Mouse (Mus musculus) ES-E14 (cell line): ENCODE results near the gene Tff1. TPM values are rescaled to one million over a fixed set of nuclear protein-coding genes. Genes with fewer than 3 reads are reported as not detected.

Experiments used
- DNase-seq: peaks from one replicate; pipeline ENCODE4 v3.0.0-alpha.2; 2013; ENCODE audit warnings: low read depth, low spot score
- H3K27ac ChIP-seq: 2 replicates; pipeline ENCODE4 v1.5.1; 2012; ENCODE audit warnings: low read depth, mild to moderate bottlenecking, low read length, moderate library complexity, mixed read lengths; ENCODE audit not compliant: poor library complexity, insufficient read depth, severe bottlenecking
- H3K36me3 ChIP-seq: 2 replicates; pipeline ENCODE4 v1.6.1; 2012; ENCODE audit warnings: mild to moderate bottlenecking, low read length, moderate library complexity, mixed read lengths; ENCODE audit not compliant: control insufficient read depth, poor library complexity, insufficient read depth, severe bottlenecking
- H3K4me1 ChIP-seq, 2 experiments: fragments of 150-350 bp in 1 of 2; sonication (generic) in 1 of 2; 2 replicates each; pipeline ENCODE4 v1.6.1; 2012; ENCODE audit warnings: low read length in 2 of 2, mild to moderate bottlenecking in 1 of 2, mixed read lengths in 1 of 2; ENCODE audit not compliant: control insufficient read depth in 2 of 2, insufficient read depth in 2 of 2, poor library complexity in 1 of 2
- H3K4me3 ChIP-seq, 2 experiments: fragments of 150-350 bp in 1 of 2; sonication (generic) in 1 of 2; 2 replicates each; pipeline ENCODE4 v1.5.1; 2012; ENCODE audit warnings: low read length in 2 of 2, low read depth in 1 of 2, mild to moderate bottlenecking in 1 of 2, mixed read lengths in 1 of 2; ENCODE audit not compliant: insufficient read depth in 1 of 2, poor library complexity in 1 of 2, severe bottlenecking in 1 of 2
- H3K9ac ChIP-seq: 2 replicates; pipeline ENCODE4 v1.6.1; 2012; ENCODE audit warnings: low read depth, mild to moderate bottlenecking, low read length, mixed read lengths; ENCODE audit not compliant: poor library complexity, insufficient read depth, severe bottlenecking
- H3K9me3 ChIP-seq: fragments of 150-350 bp; sonication (generic); 2 replicates; pipeline ENCODE4 v1.6.1; 2012; ENCODE audit warnings: low read depth, mild to moderate bottlenecking, low read length; ENCODE audit not compliant: control insufficient read depth, insufficient read depth
- CHD2 ChIP-seq: IDR thresholded peaks from 2 replicates; pipeline ENCODE4 v1.6.1; 2014; ENCODE audit warnings: mild to moderate bottlenecking, low read depth, low read length, inconsistent platforms
- HCFC1 ChIP-seq: IDR thresholded peaks from 2 replicates; pipeline ENCODE4 v1.6.1; 2012; ENCODE audit warnings: low read length, inconsistent platforms, borderline replicate concordance; ENCODE audit not compliant: insufficient read depth
- MAFK ChIP-seq: IDR thresholded peaks from 2 replicates; pipeline ENCODE4 v1.6.1; 2014; ENCODE audit warnings: mild to moderate bottlenecking, low read depth, low read length, inconsistent platforms; ENCODE audit not compliant: insufficient read depth
- ZC3H11A ChIP-seq: IDR thresholded peaks from 2 replicates; pipeline ENCODE4 v1.6.1; 2012; ENCODE audit warnings: low read depth, mild to moderate bottlenecking, inconsistent platforms, low read length, borderline replicate concordance
- ZNF384 ChIP-seq: IDR thresholded peaks from 2 replicates; pipeline ENCODE4 v1.6.1; 2012; ENCODE audit warnings: low read depth, low read length, inconsistent platforms
- in situ Hi-C, 2 experiments: fragments of 600-800 bp; cut with MboI; formaldehyde crosslinking; loops; one replicate each; pipeline ENCODE4 v1.15.1; 2025; ENCODE audit warnings: low sequenced_read_pairs in 2 of 2, inconsistent platforms in 1 of 2; ENCODE audit not compliant: unreplicated experiment in 2 of 2
- total RNA-seq: library from RNA; depleted of rRNA; stranded (reverse); fragments of 300-350 nt; gene quantifications from 2 replicates; pipeline ENCODE4 v1.2.3, GENCODE M21; 2012

Tff1 gene
- total RNA-seq, 1 experiment: not detected

DNA sequence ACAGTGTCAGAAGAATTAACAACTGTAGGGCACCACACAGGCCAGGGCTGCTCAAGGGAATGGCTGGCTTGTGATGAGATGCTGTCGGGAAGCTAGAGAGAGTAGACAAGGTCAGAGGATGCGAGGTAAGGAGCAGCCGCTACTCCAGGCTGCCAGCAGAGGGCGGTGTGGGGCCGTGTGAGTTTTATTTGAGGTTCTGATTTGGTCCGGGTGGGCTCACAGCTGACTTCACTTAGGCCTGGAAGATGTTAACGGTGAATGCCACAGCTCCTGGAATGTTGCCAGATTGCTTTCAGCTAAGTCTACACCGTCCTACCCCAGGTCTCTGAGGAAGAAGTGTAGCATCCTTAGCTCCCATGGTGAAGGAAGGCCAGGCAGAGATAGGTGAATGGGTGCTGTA lies 43.1 kb downstream of the Tff1 start:
- in situ Hi-C loops: no loop called here
- TF ChIP-seq MAFK (no peak), HCFC1 (no peak), ZC3H11A (no peak), ZNF384 (no peak), CHD2 (no peak)
- H3K4me3 ChIP-seq: no peak overlapping the region
- peak; percentile 68 for DNase-seq
- no peaks in the 10 kb centered on the region for H3K9me3 ChIP-seq
- peaks cover 3 to 20% of the 10 kb centered on the region in 2 experiments for H3K4me1 ChIP-seq
- H3K9ac ChIP-seq: no peak overlapping the region
- H3K36me3 ChIP-seq: no peaks in the 10 kb centered on the region
- no peak overlapping the region for H3K27ac ChIP-seq

DNA sequence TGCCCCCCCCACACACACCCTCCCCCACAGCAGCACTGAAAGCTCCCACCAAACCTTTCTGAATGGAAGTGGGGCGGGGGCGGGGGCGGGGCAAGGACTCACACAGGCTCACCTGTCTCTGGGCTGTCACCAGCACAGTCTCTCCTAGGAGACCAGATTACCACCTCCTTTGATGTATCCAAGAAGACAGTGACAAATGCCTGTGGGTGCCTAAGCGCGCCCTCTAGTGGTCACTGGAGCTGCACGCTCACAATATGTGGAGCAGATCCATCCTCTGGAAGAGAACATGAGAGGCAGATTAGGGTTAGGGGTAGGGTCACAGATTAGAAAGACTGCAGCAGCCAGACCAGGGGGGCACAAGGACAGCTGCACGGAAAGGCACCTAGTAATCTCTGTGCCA lies 45.6 kb downstream of the Tff1 start:
- no peak overlapping the region for H3K27ac ChIP-seq
- H3K4me1 ChIP-seq: peaks cover 8 to 30% of the 10 kb centered on the region in 2 experiments
- H3K9me3 ChIP-seq: no peaks in the 10 kb centered on the region
- no peaks in the 10 kb centered on the region for H3K36me3 ChIP-seq
- in situ Hi-C loops: loop anchor here in 1 of 2 experiments (10.0 kb wide), 1 partner anchor 95 kb away; no protein-coding TSS in a partner anchor
- no peak for TF ChIP-seq ZNF384
- no peak for TF ChIP-seq CHD2
- TF ChIP-seq ZC3H11A: no peak
- no peak for TF ChIP-seq HCFC1
- TF ChIP-seq MAFK: no peak
- no peak overlapping the region for H3K4me3 ChIP-seq
- no peak overlapping the region for H3K9ac ChIP-seq
- DNase-seq: peak; percentile 75

DNA sequence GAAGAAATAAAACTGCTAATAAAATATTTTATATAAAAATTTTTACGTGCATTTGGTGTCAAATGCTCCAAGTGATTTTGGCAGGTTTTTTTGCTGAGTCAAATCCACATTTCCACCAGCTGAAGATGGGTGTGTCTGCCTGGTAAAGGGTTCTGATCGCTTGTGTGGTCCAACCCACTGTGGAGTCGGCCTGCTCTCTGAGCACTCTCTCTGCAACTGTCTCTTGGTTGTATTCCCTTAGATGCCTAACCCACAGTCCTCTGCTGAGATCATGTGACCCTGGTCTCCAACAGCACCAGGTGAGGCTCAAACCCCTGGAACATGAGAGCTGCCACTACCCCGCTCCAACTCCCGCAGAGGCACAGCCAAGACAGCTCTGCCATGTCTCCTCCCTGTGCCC lies 47.1 kb downstream of the Tff1 start:
- peaks cover 3% of the 10 kb centered on the region; the same call in 1 of the 2 replicates for H3K36me3 ChIP-seq
- H3K4me1 ChIP-seq: peaks cover 12 to 40% of the 10 kb centered on the region in 2 experiments
- 0 out of 2 replicates have a peak, but pooled peaks have one; percentile 71 for TF ChIP-seq MAFK
- no peak for TF ChIP-seq CHD2
- H3K9ac ChIP-seq: no peak overlapping the region
- in situ Hi-C loops: loop anchor here in 1 of 2 experiments (10.0 kb wide), 1 partner anchor 93 kb away; no protein-coding TSS in a partner anchor
- no peak overlapping the region for H3K27ac ChIP-seq
- no peak overlapping the region for H3K4me3 ChIP-seq
- H3K9me3 ChIP-seq: no peaks in the 10 kb centered on the region
- DNase-seq: no peak

DNA sequence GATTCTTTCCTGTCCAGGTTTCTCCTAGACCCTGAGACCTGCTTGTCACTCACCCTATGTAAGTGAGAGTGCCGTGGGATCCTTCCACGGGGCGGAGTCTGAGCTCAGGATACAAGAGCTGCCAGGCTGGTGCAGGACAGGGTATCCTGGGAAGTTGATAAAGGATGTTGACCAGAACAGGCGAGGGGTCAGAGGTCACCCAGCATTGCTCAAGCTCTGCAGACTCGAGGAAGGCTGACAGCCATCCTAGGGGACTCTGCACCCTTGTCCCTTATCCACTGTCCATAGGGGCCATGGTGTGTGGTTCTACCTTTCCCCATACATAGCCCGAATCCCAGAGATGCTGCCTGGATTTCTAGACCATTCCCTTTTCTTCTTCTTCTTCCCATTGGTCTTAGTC lies 49.0 kb downstream of the Tff1 start:
- in situ Hi-C loops: loop anchor here in 1 of 2 experiments (10.0 kb wide), 1 partner anchor 91 kb away; no protein-coding TSS in a partner anchor
- DNase-seq: no peak
- Histone ChIP-seq H3K27ac (peak overlapping the region; percentile 36; the same call in 1 of the 2 replicates), H3K9ac (no peak overlapping the region), H3K4me3 (no peak overlapping the region), H3K36me3 (peaks cover 12% of the 10 kb centered on the region; the same call in 1 of the 2 replicates), H3K9me3 (no peaks in the 10 kb centered on the region), H3K4me1 (peaks cover 13 to 47% of the 10 kb centered on the region in 2 experiments)
- TF ChIP-seq CHD2 (no peak), ZNF384 (no peak), ZC3H11A (no peak), HCFC1 (no peak), MAFK (no peak)
